Mouse (Mus musculus) hindbrain, embryonic 13.5 days (tissue): ENCODE measurements around the gene Zdhhc19. TPM values are rescaled to one million over a fixed set of nuclear protein-coding genes. Genes with fewer than 3 reads are reported as not detected.

Experiments
- ATAC-seq: fragments of 200-750 bp; cut with Nextera tagmentation; 2 replicates; pipeline ENCODE4 v1.8.0; 2017; ENCODE audit warnings: moderate TSS enrichment; ENCODE audit not compliant: low FRiP score
- H3K27ac ChIP-seq: fragments of 300-500 bp; sonication (generic); 2 replicates; pipeline ENCODE4 v1.5.1; 2015; ENCODE audit warnings: inconsistent platforms, mild to moderate bottlenecking, moderate library complexity
- H3K27me3 ChIP-seq: fragments of 300-500 bp; sonication (generic); 2 replicates; pipeline ENCODE4 v1.6.1; 2015; ENCODE audit warnings: mild to moderate bottlenecking, inconsistent platforms
- H3K36me3 ChIP-seq: fragments of 300-500 bp; sonication (generic); 2 replicates; pipeline ENCODE4 v1.6.1; 2015; ENCODE audit warnings: mild to moderate bottlenecking, inconsistent platforms
- H3K4me1 ChIP-seq: fragments of 300-500 bp; sonication (generic); replicated peaks from 2 replicates; pipeline ENCODE4 v1.6.1; 2015; ENCODE audit warnings: inconsistent platforms
- H3K4me2 ChIP-seq: fragments of 300-500 bp; sonication (generic); 2 replicates; pipeline ENCODE4 v1.6.1; 2015; ENCODE audit warnings: inconsistent platforms, mild to moderate bottlenecking, moderate library complexity
- H3K4me3 ChIP-seq: fragments of 300-500 bp; sonication (generic); 2 replicates; pipeline ENCODE4 v1.5.1; 2015; ENCODE audit warnings: mild to moderate bottlenecking, inconsistent platforms
- H3K9ac ChIP-seq: fragments of 300-500 bp; sonication (generic); 2 replicates; pipeline ENCODE4 v1.6.1; 2015; ENCODE audit warnings: mild to moderate bottlenecking, inconsistent platforms
- H3K9me3 ChIP-seq: fragments of 300-500 bp; sonication (generic); 2 replicates; pipeline ENCODE4 v1.6.1; 2016; ENCODE audit warnings: inconsistent platforms
- WGBS: fragments of 180-500 bp; shearing (Covaris S2); methylation state at CpG from one replicate; pipeline ENCODE4 v1.1.7; 2015; 5-methylcytosine and 5-hydroxymethylcytosine counted together
- polyA plus RNA-seq: library from polyadenylated mRNA; unstranded; fragments of >200 nt; fragmentation: Nextera tagmentation; extraction: Ambion mirVana; gene quantifications from 2 replicates; pipeline ENCODE4 v1.2.1, GENCODE M21; 2015

The Zdhhc19 gene
- polyA plus RNA-seq, 1 experiment from 2014 or later = not detected

DNA sequence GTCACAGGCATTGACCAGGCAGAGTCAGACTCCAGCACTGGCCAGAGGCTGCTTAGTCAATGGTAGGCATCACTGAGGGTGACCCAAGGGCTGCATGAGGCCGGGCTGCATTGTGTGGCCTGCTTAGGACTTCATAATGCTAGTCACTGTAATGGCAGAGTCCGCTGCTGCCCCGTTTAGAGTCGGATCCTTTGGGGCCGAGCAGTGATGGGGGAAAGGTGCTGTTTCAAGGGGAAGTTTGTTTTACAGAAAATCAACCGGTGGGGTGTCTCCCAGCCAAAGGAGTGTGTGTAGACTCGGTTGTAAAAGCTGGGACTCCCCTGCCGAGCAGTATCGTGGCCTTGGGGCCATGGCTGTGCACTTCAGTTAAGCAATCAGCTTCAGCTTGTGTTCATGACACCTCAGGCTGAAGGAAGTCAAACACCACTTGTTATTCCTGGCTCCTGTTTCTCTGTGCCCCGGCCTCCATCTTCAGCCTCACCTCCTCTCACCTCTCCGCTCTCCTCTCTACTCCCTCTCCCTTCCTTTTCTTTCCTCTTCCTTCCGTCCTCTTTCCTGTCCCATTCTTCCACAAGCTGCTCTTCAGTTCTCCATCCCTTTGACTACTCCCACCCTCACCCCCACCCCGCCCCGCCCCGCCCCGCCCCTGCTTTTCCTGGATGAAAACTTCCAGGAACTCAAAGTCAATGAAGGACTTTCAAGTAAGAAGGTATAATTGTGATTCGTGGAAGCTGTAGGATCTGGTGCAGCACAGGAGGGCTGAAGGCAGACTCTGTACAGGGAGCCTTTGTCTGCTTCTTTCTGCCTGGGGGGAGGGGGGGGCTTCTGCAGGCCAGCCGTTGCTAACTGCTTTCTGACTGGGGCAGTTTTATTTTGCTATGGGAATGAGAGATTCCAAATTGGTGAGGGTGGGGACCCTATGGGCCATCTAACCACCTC, 14.6 kb downstream of the Zdhhc19 start:
- ATAC-seq = no peak
- Histone ChIP-seq H3K27me3 (no peaks in the 10 kb centered on the region), H3K9ac (no peak overlapping the region), H3K4me3 (no peak overlapping the region), H3K4me1 (peaks cover 14% of the 10 kb centered on the region), H3K36me3 (no peaks in the 10 kb centered on the region), H3K4me2 (no peak overlapping the region), H3K27ac (no peak overlapping the region; the same call in 1 of the 2 replicates), H3K9me3 (no peaks in the 10 kb centered on the region)
- WGBS = 69% methylated on average over 18 of the region's 18 CpGs

DNA sequence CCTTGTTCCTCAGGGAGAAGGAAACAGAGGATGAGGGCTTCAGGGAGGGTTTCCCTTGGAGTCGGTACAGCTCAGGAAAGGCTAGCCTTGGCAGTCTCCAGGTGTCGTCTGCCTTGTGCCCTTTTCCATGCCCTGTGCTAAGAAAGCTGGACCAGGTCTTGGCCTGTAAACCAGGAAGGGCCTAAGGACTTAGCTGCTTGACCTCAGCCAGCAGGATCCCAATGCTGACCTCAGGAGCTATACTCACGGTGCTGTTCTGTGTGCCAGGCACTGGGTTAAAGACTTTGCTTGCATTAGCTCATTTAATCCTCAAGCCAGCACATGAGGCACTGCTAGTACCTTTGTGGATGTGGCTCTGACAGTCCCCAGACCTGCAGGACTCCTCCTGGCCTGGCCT, 15.3 kb downstream of the Zdhhc19 start:
- no peaks in the 10 kb centered on the region for H3K9me3 ChIP-seq
- no peak overlapping the region for H3K9ac ChIP-seq
- no peak overlapping the region for H3K27ac ChIP-seq
- H3K4me2 ChIP-seq = no peak overlapping the region
- no peaks in the 10 kb centered on the region for H3K27me3 ChIP-seq
- no peaks in the 10 kb centered on the region for H3K36me3 ChIP-seq
- peaks cover 21% of the 10 kb centered on the region for H3K4me1 ChIP-seq
- no peak for ATAC-seq
- H3K4me3 ChIP-seq = no peak overlapping the region
- 71% methylated on average over 3 of the region's 3 CpGs for WGBS

DNA sequence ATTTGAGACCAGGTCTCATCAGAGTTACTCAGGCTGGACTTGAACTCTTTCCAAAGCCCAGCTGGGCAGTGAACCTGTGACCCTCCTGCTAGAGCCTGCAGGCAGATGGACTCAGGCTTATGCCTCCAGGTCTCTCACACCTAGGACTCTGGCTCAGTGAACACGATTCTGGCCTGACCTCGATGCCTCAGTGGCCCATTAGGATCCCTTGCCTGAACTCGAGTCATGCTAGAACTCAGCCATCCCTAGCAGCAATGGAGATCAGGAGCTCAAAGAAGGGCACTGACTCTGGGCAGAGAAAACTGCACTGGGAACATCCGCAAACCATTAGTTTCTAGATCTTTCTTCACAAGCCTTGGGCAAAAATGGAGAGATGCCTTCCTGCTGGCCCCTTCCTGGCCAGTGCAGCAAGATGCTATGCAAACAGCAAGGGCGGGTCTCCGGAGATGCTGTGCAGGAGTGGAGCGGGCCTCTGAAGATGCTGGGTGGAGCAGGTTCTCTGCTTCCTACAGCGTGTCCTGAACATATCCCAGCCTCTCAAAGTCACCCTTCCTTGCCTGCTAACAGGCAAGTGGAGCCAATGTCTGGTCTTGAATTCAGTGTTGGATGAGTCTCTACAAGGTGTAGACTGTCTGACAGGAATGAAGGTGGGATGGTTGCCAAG, 15.9 kb downstream of the Zdhhc19 start:
- H3K9ac ChIP-seq = no peak overlapping the region
- H3K27me3 ChIP-seq = no peaks in the 10 kb centered on the region
- no peak overlapping the region for H3K4me3 ChIP-seq
- 93% methylated on average over 8 of the region's 8 CpGs for WGBS
- no peaks in the 10 kb centered on the region for H3K36me3 ChIP-seq
- no peaks in the 10 kb centered on the region for H3K9me3 ChIP-seq
- ATAC-seq = no peak
- no peak overlapping the region for H3K27ac ChIP-seq
- H3K4me2 ChIP-seq = no peak overlapping the region
- H3K4me1 ChIP-seq = peaks cover 26% of the 10 kb centered on the region

DNA sequence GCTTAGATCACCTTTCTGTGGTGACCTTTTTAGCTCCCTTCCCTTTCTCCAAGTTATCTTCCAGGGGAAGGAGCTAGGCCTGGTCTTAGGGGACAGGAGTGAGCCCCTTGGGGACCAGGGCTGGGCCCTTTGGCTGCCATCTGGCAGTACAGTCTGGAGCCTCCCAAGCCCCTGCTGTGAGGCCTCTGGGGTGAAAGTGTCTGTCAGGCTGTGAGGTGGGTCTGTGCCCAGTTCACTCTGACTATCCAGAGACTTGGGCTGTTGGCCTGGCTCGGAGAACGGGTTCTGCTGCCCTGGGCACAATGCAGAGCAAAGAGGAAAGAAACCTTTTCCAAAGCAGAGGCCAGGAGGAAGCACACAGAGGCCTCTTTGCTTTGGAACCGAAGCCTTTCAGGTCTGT, 16.9 kb downstream of the Zdhhc19 start:
- Histone ChIP-seq H3K9me3 (no peaks in the 10 kb centered on the region), H3K4me1 (peaks cover 26% of the 10 kb centered on the region), H3K27me3 (no peaks in the 10 kb centered on the region), H3K4me2 (no peak overlapping the region), H3K4me3 (no peak overlapping the region), H3K27ac (no peak overlapping the region), H3K9ac (no peak overlapping the region), H3K36me3 (no peaks in the 10 kb centered on the region)
- no peak for ATAC-seq
- WGBS = 76% methylated on average over 3 of the region's 3 CpGs

DNA sequence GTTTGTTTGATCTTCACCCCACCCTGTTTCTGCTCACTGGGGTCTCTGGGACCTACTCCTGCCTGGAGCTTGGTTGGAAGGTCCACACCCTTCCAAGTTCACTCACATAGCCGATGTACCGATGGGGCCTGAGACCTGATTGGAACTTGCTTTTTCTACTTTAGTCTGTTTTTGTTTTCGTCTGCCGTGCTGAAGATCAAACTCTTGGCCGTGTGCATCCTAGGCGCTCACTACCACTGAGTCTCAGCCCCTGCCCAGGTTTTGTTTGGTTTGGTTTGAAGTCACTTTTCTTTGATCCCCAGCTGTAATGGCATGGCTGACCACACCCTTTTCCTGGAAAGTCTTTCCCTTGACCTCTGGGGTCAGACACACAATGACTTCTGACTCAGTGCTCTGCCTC, 17.3 kb downstream of the Zdhhc19 start:
- Histone ChIP-seq H3K4me1 (peaks cover 26% of the 10 kb centered on the region), H3K9me3 (no peaks in the 10 kb centered on the region), H3K27ac (no peak overlapping the region), H3K9ac (no peak overlapping the region), H3K36me3 (no peaks in the 10 kb centered on the region), H3K4me2 (no peak overlapping the region), H3K27me3 (no peaks in the 10 kb centered on the region), H3K4me3 (no peak overlapping the region)
- no peak for ATAC-seq
- 91% methylated on average over 6 of the region's 6 CpGs for WGBS

DNA sequence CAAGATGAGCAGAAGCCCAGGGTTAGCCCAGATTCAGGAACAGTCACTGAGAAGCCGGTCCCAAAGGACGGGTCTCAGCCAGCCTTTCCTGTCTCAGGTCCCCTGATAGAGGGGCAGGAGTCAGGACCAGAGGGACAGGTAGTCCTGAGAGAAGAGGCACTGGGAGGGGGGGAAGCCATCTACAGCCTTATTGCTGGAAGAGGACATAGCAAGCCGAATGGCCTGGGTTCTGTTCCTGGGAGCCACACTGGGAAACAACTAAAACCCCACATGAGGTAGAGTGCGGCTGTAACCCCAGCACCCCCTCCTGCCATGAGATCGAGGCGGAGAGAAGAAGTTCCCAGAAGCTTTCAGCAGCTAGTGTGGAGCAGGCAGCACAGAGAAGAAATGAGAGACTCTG, 17.9 kb downstream of the Zdhhc19 start:
- no peak overlapping the region for H3K4me3 ChIP-seq
- H3K4me1 ChIP-seq = peaks cover 26% of the 10 kb centered on the region
- WGBS = 95% methylated on average over 6 of the region's 6 CpGs
- no peak for ATAC-seq
- no peak overlapping the region for H3K4me2 ChIP-seq
- no peaks in the 10 kb centered on the region for H3K36me3 ChIP-seq
- no peaks in the 10 kb centered on the region for H3K27me3 ChIP-seq
- H3K9ac ChIP-seq = no peak overlapping the region
- H3K9me3 ChIP-seq = no peaks in the 10 kb centered on the region
- H3K27ac ChIP-seq = no peak overlapping the region

DNA sequence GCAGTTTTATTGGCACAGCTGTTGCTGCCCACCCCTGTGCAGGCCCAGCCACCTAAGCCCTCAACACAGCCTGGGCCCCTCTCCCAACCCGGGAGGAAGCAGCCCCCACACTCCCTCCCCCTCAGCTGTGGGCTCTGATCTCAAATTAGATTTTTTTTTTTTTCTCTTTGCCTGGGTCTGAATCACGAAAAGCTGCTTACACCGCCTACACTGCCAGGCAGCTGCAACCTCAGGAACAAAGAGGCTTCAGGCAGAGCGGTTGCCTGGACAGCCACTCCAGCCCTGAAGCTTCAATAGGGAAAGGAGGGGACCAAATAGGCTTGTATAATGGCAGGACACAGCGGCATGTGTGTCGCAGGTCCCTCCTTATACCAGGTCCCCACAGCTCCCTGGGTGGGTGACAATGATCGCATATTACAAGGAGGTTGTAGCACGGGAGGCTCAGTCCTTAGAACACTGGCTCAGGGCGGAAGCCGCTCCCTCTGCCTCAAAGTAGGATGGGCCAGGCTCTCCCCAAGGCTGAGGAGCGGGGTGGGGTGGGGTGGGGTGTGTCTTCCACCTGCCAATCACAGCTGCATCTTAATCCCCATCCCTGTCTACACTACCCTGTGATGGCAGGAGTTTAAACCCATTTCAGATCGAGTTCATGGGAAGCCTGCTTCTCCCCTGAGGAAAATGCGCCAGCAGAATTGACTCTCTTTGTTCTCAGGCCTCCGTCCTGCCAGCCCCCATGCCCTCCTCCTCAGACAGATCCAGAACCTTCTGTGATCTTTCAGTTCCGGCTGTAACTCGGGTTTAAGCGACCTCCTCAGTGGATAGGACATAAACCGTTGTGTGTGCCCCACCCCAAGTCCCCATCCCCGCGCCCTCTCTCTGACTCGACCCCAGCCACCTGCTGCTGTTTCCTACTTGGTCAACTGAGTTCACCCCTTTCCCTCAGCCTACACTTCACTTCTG, 20.2 kb downstream of the Zdhhc19 start:
- H3K9ac ChIP-seq = peak overlapping the region; percentile 72
- H3K36me3 ChIP-seq = no peaks in the 10 kb centered on the region
- peak; percentile 91 for ATAC-seq
- no peaks in the 10 kb centered on the region for H3K9me3 ChIP-seq
- H3K27me3 ChIP-seq = no peaks in the 10 kb centered on the region
- peak overlapping the region; percentile 35 for H3K4me2 ChIP-seq
- H3K4me1 ChIP-seq = peaks cover 17% of the 10 kb centered on the region
- peak overlapping the region; percentile 98 for H3K27ac ChIP-seq
- 11% methylated on average over 21 of the region's 21 CpGs for WGBS
- peak overlapping the region; percentile 7; the same call in 1 of the 2 replicates for H3K4me3 ChIP-seq

DNA sequence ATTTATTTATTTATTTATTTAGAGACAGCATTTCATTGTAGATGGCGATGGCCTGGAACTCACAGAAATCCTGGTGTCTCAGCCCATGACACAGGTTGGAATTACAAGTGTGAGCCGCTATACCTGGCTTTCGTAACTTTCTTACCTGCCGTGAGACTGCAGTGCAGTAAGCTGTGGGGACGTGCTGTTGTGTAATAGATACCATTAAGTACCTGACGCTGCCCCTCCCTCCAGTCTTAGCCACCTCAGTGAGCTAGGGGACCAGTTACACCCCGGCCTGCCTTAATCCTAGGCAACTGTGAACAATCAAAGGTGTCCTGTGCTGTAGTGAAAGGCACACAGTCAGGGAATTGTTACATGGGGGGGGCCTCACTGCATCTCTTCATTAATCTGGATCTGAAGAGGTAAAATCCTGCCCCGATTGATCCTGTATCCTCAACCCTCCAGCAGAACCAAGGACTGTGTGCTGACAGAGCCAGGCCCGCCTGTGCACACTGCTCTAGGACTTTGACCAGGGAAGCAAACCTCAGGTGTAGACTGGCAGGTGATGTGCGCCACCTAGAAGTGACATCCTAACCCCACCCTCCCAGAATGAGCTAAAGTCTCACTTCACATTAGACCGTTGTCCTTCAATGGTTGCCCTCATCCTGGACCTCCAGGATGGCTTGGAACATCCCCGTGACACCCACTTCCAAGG, 21.9 kb downstream of the Zdhhc19 start:
- H3K9me3 ChIP-seq = no peaks in the 10 kb centered on the region
- peaks cover 15% of the 10 kb centered on the region for H3K4me1 ChIP-seq
- H3K4me3 ChIP-seq = no peak overlapping the region
- no peak overlapping the region for H3K4me2 ChIP-seq
- 87% methylated on average over 12 of the region's 12 CpGs for WGBS
- H3K36me3 ChIP-seq = no peaks in the 10 kb centered on the region
- no peak overlapping the region for H3K9ac ChIP-seq
- no peaks in the 10 kb centered on the region for H3K27me3 ChIP-seq
- no peak overlapping the region for H3K27ac ChIP-seq
- no peak for ATAC-seq

DNA sequence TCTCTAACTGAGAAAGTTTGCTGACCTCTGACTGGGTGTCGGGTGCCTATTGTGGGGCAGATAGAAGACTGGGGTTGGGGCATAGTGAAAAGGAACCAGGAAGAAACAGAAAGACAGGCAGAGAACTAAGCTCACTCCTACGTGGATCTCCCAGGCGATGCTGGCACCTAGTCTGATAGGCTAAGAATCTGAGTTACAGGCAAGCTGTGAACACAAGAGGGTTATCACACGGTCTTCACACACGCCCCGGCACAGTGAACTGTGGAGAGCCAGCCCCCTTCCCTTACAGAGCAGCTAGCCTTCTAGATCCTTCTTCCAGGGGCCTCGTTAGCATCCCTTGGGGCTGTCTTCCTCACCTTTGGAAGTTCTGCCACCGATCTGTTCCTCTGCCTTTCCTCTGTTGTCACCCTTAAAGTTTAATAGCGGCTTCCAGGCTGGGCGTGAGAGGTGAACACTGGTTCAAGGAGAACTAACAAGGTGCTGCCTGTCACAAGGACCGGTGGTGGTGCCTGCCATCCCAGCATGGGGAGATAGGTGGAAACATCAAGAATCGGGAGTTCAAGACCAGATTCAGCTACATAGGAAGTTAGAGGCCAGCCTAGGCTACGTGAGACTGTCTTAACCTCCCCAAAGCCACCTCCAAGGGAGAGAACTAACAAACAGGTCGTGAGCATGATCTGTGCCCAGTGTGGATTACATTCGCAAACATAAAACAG, 23.7 kb downstream of the Zdhhc19 start:
- Histone ChIP-seq H3K4me1 (peaks cover 28% of the 10 kb centered on the region), H3K9me3 (no peaks in the 10 kb centered on the region), H3K27ac (no peak overlapping the region), H3K9ac (no peak overlapping the region), H3K36me3 (no peaks in the 10 kb centered on the region), H3K27me3 (no peaks in the 10 kb centered on the region), H3K4me2 (no peak overlapping the region), H3K4me3 (no peak overlapping the region)
- WGBS = 81% methylated on average over 15 of the region's 15 CpGs
- ATAC-seq = no peak

DNA sequence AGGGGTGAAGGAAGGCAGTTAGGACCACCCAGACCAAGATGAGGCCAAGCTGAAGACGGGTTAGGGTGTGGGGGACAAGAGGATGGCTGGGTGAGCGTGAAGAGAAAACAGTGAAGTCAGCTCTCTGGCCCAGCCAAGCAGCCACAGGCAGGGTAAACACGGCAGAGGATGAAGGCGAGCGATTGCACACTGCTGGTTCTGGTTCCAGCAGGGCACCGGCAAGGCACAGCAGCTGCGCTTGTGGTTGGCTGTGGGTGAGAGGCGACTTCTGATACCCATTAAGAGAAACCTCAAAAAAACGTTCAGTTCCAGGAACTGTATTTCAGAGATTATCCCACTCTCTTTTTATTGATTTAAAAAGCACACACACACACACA, 24.3 kb downstream of the Zdhhc19 start:
- H3K4me2 ChIP-seq = no peak overlapping the region
- no peaks in the 10 kb centered on the region for H3K9me3 ChIP-seq
- H3K27ac ChIP-seq = no peak overlapping the region
- H3K4me3 ChIP-seq = no peak overlapping the region
- ATAC-seq = no peak
- WGBS = 70% methylated on average over 9 of the region's 9 CpGs
- peaks cover 28% of the 10 kb centered on the region for H3K4me1 ChIP-seq
- H3K27me3 ChIP-seq = no peaks in the 10 kb centered on the region
- H3K9ac ChIP-seq = no peak overlapping the region
- no peaks in the 10 kb centered on the region for H3K36me3 ChIP-seq

DNA sequence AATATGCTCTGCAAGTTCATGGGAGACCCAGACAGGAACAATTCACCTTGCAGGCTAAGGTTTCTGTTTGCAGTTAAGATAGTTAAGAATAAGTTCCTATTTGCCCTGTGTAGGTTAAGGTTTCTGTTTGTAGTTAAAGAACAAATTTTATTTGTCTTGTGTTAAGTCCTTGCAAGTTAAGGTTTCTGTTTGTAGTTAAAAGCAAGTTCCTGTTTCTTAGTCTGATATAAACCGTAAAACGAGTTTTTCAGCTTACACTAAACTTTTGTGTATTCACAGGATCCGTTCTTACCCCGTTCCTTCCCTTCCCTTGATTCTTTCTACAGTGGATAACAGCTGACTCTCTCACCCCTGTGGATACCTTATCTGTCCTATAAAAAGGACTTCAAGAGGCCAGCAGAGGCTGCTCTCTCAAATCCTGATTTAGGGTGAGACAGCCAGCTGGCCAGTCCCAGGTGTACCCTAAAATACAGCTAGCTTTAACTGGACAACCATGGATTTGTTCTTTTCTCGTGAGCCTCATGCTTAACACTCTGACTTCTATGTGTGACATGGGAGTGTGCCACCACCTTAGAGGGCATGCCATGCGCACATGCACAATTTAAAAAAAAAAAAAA, 26.6 kb downstream of the Zdhhc19 start:
- no peak overlapping the region for H3K4me2 ChIP-seq
- H3K27ac ChIP-seq = no peak overlapping the region
- no peaks in the 10 kb centered on the region for H3K27me3 ChIP-seq
- no peak overlapping the region for H3K4me3 ChIP-seq
- no peak for ATAC-seq
- H3K4me1 ChIP-seq = peaks cover 14% of the 10 kb centered on the region
- H3K9ac ChIP-seq = no peak overlapping the region
- 94% methylated on average over 6 of the region's 6 CpGs for WGBS
- no peaks in the 10 kb centered on the region for H3K36me3 ChIP-seq
- H3K9me3 ChIP-seq = no peaks in the 10 kb centered on the region
